Mouse (Mus musculus) natural killer cell, adult 2 months (primary cell): ENCODE results near the gene Doc2a.

ENCODE experiments used
- DNase-seq, 2 experiments: peaks; one replicate each; pipeline ENCODE4 v3.0.0; 2022; ENCODE audit warnings: low spot score in 2 of 2

Gene Doc2a

DNA sequence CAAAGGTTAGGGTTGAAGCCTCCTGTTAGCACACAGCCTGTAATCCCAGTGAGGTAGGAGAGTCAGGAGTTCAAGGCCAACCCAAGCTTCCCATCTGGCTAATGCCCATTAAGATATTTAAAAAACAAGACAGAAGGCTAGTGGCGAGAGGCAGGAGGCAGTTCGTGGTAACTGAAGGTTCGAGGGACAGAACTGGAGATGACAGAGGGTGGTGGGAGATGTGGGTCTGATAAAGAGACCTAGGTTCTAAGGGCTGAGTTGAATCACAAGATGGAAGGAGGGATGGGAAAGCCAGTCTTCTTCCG, at the start of gene Doc2a:
Gene Doc2a (plus strand): TSS at position 301 of the 305 bp plus-strand sequence.
- DNase-seq = no peak

GRCm38 (mm10) chr7:126798127-126799049, 48.8 kb upstream of the Doc2a start:
- peak in 1 of 2 experiments; percentile 24 for DNase-seq

- peak; percentile 96 for DNase-seq
Measured at GRCm38 (mm10) chr7:126799050-126799467, 48.2 kb upstream of the Doc2a start.

GRCm38 (mm10) chr7:126799468-126800268, 47.5 kb upstream of the Doc2a start:
- DNase-seq = no peak

- no peak for DNase-seq
Measured at GRCm38 (mm10) chr7:126800269-126801056, 46.8 kb upstream of the Doc2a start.

DNA sequence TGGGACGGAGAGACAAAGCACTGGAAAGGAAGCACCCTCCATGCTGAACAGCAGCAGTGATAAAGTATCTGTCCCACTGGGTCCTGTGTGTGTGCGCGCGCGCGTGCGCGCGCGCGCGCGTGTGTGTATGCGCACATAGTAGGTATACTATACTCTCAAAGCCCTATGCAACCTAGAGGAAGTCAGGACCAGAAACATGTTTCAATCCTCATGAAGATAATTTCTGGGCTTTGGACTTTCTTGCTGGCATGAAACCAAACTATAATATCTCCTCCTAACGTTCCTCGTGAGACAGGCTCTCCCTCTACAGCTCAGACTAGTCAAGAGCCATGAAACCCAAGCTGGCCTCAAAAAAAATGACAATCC, 46.2 kb upstream of the Doc2a start:
- DNase-seq = no peak

- DNase-seq = no peak
Measured at GRCm38 (mm10) chr7:126802134-126802889, 44.9 kb upstream of the Doc2a start.

GRCm38 (mm10) chr7:126803181-126803580, 44.0 kb upstream of the Doc2a start:
- no peak for DNase-seq

DNA sequence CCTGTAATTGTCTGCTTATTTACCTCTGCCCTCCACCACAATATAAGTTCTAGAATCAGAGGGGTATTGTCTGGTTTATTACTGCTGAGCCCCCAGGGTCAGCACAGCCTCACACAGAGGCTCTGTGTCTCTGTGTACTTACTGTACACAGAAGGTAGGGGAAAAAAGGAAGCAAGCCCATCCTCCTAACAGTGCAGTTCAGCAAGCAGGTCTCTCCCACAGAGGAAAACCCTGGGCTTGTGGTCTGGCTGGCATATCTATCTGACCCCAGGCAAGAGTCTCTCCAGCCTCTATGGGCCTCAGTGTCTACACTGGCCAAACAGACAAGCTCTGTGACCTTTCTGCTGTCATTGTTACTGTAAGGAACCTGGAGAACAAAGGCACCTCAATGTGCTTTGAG, 43.5 kb upstream of the Doc2a start:
- DNase-seq = no peak

GRCm38 (mm10) chr7:126806956-126807355, 40.3 kb upstream of the Doc2a start:
- no peak for DNase-seq

GRCm38 (mm10) chr7:126807405-126807804, 39.8 kb upstream of the Doc2a start:
- no peak for DNase-seq

DNA sequence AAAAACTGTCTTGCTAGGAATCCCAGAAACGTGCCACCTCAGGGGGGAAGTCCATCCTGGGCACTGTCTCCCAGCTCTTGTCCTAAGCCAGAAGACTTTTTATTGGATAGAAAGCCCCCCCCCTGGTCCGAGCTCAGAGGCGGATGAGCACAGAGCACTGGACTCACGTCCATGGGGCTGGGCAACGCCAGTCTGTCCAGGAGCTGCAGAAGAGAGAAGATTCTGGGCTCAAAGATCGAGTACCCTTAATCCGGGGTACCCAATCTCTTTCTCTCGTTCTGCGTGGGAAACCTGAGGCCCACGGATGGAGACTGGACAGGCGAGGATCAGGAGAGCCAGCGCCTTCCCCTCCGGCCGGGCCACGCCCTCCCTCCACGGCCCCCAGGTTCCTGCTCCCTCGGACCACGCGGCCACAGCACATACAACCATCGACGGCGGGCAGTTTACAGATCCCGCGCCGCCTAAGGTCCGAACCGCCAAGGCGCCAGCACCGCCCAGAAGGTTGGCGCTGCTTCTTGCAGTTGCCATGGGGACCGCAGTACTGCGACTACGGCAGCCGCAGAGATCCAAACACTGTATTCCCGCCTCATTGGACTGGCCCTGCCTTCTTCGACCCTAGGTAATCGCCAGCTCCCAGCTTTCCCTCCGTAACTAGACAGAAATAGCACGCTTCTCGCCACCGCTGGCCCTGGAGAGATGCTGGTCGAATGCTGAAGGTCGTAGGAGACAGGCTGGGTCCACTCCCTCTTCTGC, 38.3 kb upstream of the Doc2a start:
- DNase-seq = peak; percentile 51 to 52

GRCm38 (mm10) chr7:126809723-126810369, 37.4 kb upstream of the Doc2a start:
- DNase-seq = no peak

DNA sequence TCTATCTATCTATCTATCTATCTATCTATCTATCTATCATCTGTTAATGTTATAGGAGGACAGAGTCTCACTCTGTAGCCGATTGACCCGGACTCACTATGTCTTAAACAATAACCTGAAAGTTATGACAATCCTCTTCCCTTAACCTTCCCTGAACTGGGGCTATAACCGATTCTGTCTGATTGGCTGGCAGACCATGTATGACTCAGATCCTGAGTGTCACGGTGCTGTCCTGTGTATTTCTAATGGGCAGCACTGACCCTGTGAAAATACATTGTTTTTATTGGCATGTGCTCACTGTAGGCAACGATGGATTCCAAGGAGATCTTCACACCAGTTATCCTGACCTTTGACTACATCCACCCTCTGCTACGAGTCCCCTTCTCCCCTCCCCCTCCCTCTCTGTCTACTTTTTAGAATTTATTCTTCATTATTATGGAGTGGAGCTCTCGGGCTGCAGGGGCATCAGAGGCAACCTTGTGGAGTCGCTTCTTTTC, 31.4 kb upstream of the Doc2a start:
- DNase-seq = no peak

DNA sequence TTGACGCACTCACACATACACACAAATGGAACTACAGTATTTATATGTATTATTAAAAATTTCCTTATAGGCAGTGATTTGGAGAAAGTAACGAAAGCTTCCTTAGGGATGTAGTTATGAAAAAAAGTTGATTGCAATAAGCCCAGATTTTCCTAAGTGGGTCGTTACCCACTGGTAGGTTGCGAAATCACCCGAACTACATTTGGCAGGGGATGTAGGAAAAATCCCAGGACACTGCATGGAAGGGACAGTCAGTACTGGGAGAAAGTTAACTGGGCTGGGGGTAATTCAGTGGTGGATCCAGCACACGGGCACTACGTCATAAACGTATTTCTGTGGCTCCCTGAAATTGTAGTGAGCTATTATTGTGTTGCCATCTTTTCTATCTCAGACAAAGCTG, 30.7 kb upstream of the Doc2a start:
- no peak for DNase-seq

DNA sequence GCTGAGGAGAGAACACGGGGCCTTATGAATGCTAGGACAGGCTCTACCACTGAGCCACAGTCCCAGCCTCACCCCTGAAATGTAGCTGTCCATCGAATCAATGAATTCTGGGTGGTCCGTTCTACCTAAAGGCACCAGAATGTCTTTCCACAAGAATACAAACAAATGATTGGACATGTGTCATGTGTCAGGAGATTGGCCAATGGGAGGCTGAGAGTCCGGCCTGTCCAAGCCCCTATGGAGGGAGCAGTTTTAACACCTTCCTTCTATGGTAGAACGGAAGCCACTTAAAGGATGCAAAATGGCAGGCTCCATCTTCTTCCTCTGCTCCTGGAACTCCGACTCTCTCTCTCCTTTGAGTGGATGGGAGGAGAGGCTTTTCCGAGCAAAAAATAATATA, 29.6 kb upstream of the Doc2a start:
- no peak for DNase-seq

- DNase-seq = no peak
Measured at GRCm38 (mm10) chr7:126818818-126819217, 28.4 kb upstream of the Doc2a start.

GRCm38 (mm10) chr7:126821835-126822511, 25.2 kb upstream of the Doc2a start:
- DNase-seq = peak; percentile 79 to 81

GRCm38 (mm10) chr7:126822741-126823140, 24.5 kb upstream of the Doc2a start:
- DNase-seq = no peak
